Mouse (Mus musculus): Measurements from ENCODE around the gene Dcbld2.

- TF ChIP-seq CTCF (IDR thresholded peaks at IDR 0.05; ENCODE audit: low read depth) (no peak), EP300 (IDR thresholded peaks at IDR 0.05; ENCODE audit: low read depth) (no peak)
Observed at GRCm38 (mm10) chr16:58409825-58410224, 1.6 kb downstream of the Dcbld2 start.

Data from liver, embryonic 14.5 days (tissue).